Mouse (Mus musculus) lung, adult 18-20 months (tissue): ENCODE results near the gene Rock2.

Experiments
- DNase-seq, 2 experiments: peaks; one replicate each; pipeline ENCODE4 v3.0.0; 2022; ENCODE audit warnings: mixed read lengths in 2 of 2

Gene Rock2

DNA sequence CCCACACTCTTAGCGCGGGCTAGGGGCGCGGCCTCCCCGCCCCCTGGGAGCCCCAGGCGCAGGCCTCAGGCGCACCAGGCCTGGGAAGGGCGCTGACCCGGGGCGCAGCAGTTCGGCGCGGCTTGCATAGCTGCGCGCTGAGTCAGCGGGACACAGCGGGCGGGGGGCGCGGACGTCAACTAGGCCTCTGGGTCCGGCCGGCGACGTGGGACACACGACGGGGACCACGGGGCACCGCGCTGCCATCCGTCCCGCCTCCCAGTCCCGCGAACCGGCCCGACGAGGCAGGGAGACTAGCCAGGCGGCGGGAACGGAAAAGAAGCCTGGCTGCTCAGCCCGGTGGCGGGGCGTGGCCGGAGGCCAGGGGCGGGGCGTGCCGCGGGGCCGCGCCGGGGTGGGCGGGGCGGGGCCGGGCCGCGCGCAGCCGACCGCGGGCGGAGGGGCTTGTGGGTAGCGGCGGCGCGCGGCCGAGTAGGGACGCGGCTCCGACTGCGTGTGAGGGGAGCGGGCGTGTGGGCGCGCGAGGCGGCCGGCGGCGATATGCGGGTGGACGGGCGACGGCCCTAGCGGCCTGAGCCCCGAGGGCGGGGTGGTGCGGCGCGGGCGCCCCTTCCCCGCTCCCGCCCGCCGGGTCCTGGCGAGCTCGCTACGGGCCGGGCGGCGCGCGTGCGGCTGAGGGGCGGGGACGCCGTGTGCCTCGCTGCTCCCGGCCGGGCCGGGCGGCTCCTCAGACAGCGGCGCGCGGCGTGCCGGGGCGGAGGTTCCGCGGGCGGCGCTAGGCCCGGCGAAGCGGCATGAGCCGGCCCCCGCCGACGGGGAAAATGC, at the start of gene Rock2:
Rock2 (plus strand) TSS at position 500 of the 825 bp plus-strand sequence.
- peak; percentile 85 to 86 for DNase-seq

GRCm38 (mm10) chr12:16847204-16847792, 47.4 kb upstream of the Rock2 start:
- peak; percentile 65 to 75 for DNase-seq

DNA sequence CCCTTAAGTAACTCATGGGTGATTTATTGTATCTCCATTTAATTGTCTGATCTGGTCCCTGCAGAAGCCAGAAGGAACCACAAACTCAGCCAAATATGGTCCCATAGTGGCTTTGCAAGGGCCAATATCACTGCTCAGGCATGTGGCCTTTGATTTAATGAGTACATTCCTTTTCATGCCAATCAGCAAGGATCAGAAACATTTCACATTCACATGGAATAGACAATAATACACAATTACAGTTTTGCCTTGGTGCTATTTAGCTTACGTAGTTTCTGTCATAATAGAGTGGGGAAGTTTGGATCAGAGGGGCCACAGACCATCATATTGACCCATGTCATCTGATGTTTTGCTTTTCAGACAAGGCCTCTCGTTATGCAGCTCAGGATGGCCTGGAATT, 46.2 kb upstream of the Rock2 start:
- no peak for DNase-seq

DNA sequence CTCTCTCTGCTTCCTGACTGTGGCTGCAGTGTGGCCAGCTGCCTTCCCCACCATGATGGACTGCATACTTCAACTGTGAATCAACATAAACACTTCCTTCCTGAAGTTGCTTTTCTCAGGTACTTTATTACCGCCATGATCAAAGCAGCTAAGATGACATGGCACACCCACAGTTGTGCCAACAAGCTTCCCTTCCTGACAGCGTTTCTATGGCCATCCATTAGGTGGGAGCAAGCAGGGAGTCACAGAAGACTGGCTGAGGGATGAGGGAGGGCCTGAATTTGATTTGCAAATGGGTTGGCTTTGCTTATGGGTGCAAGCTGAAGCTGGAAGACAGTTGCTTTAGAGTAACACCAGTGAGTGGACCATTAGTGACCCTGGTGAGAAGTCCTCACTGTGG, 44.9 kb upstream of the Rock2 start:
- no peak for DNase-seq

- DNase-seq: peak; percentile 76 to 87
These were observed 44.0 kb upstream of the Rock2 start for GRCm38 (mm10) chr12:16850431-16851375.

DNA sequence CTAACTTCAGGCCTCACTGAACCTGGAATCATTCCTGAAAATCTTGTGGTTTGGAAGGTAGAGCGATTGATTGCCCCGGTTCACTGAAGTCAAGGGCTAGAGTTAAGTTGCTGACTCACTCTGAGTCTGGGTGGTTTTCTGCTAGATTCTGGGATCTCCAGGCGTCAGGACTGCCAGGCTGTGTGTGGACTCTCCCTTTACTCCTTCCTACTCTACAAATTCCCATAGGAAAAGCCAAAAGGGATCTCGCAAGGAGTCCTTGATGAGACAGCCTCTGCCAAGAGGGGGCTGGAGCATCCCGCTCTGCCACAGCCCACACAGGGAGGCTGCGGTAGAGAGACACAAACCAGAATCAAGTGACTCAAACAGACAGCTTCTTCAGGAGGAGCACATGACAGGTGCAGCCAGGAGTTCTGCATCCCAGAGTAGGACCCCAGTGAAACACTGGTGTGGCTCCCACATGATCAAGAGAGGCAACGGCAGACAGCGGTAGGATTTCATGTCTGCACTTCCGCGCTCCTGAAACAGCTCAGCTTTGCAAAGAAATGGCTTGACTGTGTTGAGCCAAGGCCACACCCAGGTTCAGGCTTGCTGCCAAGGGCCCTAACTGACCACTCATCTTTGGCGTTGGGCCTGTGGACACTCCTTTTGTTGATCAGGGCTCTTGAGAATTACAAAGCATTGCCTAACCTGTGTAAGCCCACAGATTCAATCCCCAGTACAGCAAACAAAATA, 41.1 kb upstream of the Rock2 start:
- peak; percentile 94 to 96 for DNase-seq

DNA sequence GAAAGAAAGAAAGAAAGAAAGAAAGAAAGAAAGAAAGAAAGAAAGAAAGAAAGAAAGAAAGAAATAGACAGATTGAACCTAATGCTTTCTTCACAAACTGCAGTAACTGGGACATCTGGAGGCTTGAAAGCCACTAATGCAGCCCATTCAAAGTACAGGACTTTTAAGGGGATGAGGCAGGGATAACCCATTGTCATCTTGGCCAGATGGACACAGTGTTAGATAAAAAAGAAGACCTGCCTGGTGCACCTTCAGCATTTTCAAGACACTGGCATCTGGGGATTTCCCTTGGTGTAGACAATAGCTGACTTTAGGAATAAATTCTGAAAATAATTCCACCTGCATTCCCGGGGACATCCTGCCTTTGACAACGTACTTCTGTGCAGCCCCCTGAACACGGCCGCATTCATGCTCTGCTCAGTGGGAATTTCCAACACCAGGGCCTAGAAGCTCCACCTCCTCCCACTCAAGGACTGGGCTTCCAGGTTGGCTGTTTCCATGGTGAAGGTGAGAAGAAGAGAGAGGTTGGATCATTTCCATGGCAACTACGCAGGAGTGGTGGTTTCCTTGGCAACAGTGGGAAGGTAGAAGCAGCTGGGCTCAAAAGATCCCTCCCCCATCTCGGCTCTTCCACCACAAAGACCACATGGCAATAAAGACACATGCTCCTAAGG, 38.9 kb upstream of the Rock2 start:
- DNase-seq: peak; percentile 44 to 60

DNA sequence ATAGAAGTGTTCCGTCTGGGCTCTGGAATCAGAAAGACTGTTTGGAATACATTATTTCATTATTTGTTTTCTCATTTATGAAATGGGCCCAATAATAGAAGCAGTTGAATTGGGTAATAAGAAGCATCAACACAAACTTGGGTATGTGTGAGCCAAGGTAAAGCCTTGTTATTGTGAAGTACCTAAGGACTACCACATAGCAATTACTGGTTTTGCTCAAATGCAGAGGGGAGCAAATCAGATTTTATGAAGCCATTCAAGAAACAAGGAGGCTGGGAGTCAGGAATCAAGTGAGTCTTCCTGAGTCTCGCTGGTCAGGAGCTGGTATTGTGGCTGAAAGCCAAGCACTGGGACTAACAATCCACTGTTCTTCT, 38.4 kb upstream of the Rock2 start:
- no peak for DNase-seq

GRCm38 (mm10) chr12:16858081-16858480, 36.6 kb upstream of the Rock2 start:
- DNase-seq: no peak

GRCm38 (mm10) chr12:16859781-16860180, 34.9 kb upstream of the Rock2 start:
- no peak for DNase-seq

DNA sequence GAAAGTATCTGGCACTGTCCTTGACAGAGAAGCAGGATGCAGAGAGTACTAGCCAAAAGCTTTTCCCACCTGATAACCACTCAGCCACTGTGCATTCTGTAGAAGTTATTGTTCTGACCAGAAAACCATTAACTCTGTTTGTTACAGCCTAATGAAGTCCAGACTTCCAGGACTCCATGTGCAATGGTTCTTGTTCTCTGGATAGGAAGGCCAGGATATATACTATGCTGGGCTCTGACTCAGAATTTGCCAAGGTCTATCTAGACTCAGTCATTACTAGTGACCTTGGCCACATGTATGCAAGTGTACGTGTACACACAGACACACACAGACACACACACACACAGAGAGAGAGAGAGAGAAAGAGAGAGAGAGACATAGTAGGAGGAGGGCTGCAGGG, 34.2 kb upstream of the Rock2 start:
- no peak for DNase-seq

- no peak for DNase-seq
These were observed 33.7 kb upstream of the Rock2 start for GRCm38 (mm10) chr12:16860961-16861360.

- peak; percentile 43 to 44 for DNase-seq
These were observed 30.2 kb upstream of the Rock2 start for GRCm38 (mm10) chr12:16864477-16864876.

DNA sequence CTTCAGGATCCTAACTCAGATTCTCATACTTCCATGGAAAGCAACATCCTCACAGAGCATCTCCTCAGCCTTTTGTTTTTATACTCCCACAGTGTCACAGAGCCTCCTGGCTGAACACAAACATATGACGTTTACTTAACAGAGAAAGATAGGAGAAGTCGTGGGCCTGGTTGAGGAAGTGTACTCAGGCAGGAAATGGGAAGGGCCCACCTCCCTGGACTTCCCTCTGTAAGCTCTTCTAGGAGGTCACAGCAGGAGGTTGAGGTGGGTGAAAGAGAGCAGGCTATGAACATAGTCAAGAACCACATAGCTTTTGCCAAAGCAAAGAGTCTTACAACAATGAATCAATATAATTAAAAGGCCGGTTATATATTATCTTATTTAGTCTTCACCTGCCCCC, 28.8 kb upstream of the Rock2 start:
- peak; percentile 56 to 67 for DNase-seq

GRCm38 (mm10) chr12:16866460-16866859, 28.2 kb upstream of the Rock2 start:
- no peak for DNase-seq

- no peak for DNase-seq
These were observed 27.4 kb upstream of the Rock2 start for GRCm38 (mm10) chr12:16867306-16867705.

- no peak for DNase-seq
These were observed 26.1 kb upstream of the Rock2 start for GRCm38 (mm10) chr12:16868618-16869017.

DNA sequence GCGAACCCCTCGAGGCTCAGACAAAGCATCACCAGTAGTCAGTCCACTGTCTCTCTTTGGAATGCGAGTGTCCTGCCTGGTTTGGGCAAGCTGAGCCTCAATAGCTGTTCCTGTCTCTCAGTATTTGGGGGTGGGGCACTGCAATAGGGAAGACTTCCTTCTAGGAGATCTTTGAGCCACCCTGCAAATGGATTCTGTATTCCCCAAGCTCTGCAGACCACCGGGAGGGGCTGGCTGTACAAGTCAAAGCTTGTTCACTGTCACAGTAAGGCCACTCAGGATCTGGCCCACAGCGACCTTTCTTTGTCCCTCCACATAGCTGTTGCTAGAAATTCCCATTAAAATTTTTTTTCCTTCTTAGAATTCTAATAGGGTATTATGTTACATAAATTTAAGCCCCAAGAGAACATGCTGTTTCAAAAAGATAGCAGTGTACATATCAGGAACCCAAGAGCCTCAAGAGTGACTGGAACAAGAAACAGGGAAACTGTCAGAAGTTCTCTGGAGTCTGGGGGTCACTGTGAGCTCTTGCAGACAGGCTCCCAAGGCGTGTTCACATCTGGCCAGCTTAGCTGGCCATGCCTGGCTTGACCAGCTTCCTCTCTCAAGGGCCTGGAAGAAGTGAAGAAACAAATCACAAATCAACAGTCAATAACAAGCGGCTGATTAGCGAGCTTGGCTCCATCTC, 25.5 kb upstream of the Rock2 start:
- DNase-seq: peak in 1 of 2 experiments; percentile 36

DNA sequence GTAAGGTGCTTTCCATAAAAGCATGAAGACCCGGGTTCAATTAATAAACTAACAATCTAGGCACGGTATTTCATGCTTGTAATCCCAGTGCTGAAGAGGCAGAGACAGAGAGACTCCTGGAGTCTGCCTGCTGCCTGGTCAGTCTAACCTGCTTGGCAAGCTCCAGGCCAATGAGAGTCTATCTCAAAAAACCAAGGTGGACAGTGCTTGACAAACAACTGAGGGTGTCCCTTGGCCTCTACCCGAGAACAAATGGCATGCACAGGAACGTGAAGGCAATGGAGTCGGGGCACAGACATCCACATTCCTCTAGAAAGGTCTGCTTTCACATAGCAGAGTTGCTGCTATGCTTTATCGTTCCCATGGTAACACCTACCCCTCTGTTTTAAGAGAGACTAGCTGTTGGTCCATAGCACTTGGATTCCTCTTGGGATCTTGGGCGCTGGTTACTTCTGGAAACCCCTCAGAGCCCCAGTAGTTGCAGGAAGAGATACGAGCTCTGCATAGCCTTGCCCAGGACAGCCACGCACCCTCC, 24.8 kb upstream of the Rock2 start:
- DNase-seq: no peak

DNA sequence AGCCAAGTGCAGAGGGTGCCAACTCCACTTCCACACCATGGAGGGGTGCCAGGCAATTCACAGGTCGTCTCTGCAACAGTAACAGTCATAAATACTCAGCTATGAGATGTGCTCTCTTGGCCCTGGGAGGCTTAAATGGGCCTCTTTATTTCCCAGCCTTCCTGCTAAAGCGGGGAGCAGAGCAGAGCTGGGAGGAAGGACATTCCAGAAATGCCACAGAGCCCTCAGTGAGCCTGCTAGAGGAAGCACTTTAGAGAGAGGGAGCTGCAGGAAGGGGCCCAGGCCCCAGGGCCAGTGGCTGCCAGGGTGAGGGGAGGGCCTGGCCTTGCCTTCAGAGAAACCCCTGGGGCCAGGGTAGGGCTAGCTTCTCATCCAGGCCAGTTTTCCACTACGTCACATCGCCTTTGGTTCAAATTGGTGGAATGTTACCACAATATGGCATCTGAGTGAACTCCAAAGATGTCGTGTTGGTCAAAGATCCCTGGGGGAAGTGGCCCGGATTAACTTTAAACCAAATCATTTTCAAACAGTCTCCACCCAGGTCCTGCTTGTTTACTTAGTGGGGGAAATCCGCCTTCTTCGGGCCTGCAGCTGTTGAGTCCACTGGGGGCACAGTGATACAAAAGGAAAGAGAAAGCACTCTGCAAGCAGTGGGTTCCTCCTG, 24.2 kb upstream of the Rock2 start:
- peak; percentile 78 to 86 for DNase-seq

- no peak for DNase-seq
These were observed 22.7 kb upstream of the Rock2 start for GRCm38 (mm10) chr12:16872006-16872405.
